Mouse (Mus musculus) ES-E14 (cell line): ENCODE data around the gene Acaca.

Source experiments
- ZC3H11A ChIP-seq: IDR thresholded peaks from 2 replicates; pipeline ENCODE4 v1.6.1; 2012; ENCODE audit warnings: low read depth, mild to moderate bottlenecking, inconsistent platforms, low read length, borderline replicate concordance
- ZNF384 ChIP-seq: IDR thresholded peaks from 2 replicates; pipeline ENCODE4 v1.6.1; 2012; ENCODE audit warnings: low read depth, low read length, inconsistent platforms

- TF ChIP-seq ZC3H11A = no peak
- TF ChIP-seq ZNF384 = no peak
Observed at GRCm38 (mm10) chr11:84205776-84206175, 76.3 kb downstream of the Acaca start.
